Mouse (Mus musculus) limb, embryonic 10.5 days (tissue): ENCODE results near the gene Med29. TPM values are rescaled to one million over a fixed set of nuclear protein-coding genes. Genes with fewer than 3 reads are reported as not detected.
"Not testable (repeated sequence)": the region's sequence is repeated elsewhere in the genome, so short reads cannot be mapped to it uniquely, and the experiment has no call there.

Experiments used
- DNase-seq: peaks from one replicate; pipeline ENCODE4 v3.0.0-alpha.2; 2017; ENCODE audit warnings: low spot score
- H3K27ac ChIP-seq: fragments of 300-500 bp; sonication (generic); 2 replicates; pipeline ENCODE4 v1.5.1; 2016; ENCODE audit warnings: mild to moderate bottlenecking
- H3K27me3 ChIP-seq: fragments of 300-500 bp; sonication (generic); 2 replicates; pipeline ENCODE4 v1.6.1; 2016; ENCODE audit warnings: low read depth, mild to moderate bottlenecking; ENCODE audit not compliant: poor library complexity, severe bottlenecking
- H3K36me3 ChIP-seq: fragments of 300-500 bp; sonication (generic); 2 replicates; pipeline ENCODE4 v1.6.1; 2016; ENCODE audit warnings: mild to moderate bottlenecking, moderate library complexity
- H3K4me1 ChIP-seq: fragments of 300-500 bp; sonication (generic); 2 replicates; pipeline ENCODE4 v1.6.1; 2016
- H3K4me3 ChIP-seq: fragments of 300-500 bp; sonication (generic); 2 replicates; pipeline ENCODE4 v1.5.1; 2016; ENCODE audit warnings: mild to moderate bottlenecking, moderate library complexity
- H3K9me3 ChIP-seq: fragments of 300-500 bp; sonication (generic); replicated peaks from 2 replicates; pipeline ENCODE4 v1.6.1; 2016; ENCODE audit warnings: mild to moderate bottlenecking
- WGBS: fragments of 180-500 bp; shearing (Covaris S2); methylation state at CpG from one replicate; pipeline ENCODE4 v1.1.7; 2016; 5-methylcytosine and 5-hydroxymethylcytosine counted together
- polyA plus RNA-seq: library from polyadenylated mRNA; unstranded; fragments of >200 nt; fragmentation: Nextera tagmentation; extraction: Ambion mirVana; gene quantifications from 2 replicates; pipeline ENCODE4 v1.2.1, GENCODE M21; 2016

The Med29 gene
- polyA plus RNA-seq, 1 experiment from 2014 or later, result 65.1 TPM

DNA sequence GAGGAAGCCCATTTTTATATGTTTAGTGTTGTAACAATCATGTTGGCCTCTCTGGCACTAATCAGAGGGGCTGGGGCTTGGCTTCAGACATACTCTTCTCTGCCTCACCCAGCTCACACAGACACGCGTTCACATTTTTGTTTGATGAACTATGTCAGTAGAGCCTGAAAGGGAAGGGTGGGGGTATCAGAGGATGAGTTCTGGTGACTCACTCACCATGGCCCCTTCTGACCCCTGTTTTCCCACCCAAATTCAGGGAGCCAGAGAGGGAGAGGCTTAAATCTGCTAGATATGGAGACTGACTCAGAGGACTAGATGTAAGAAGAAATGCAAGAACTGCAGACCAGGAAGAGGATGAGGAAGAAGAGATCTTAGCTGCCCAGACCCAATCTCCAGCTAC, 26.9 kb upstream of the Med29 start:
- H3K27me3 ChIP-seq, result no peaks in the 10 kb centered on the region
- no peak for DNase-seq
- H3K4me1 ChIP-seq, result no peaks in the 10 kb centered on the region
- peaks cover 99% of the 10 kb centered on the region for H3K36me3 ChIP-seq
- H3K27ac ChIP-seq, result no peak overlapping the region
- H3K4me3 ChIP-seq, result no peak overlapping the region
- WGBS, result 100% methylated on average over 2 of the region's 2 CpGs
- no peaks in the 10 kb centered on the region for H3K9me3 ChIP-seq

DNA sequence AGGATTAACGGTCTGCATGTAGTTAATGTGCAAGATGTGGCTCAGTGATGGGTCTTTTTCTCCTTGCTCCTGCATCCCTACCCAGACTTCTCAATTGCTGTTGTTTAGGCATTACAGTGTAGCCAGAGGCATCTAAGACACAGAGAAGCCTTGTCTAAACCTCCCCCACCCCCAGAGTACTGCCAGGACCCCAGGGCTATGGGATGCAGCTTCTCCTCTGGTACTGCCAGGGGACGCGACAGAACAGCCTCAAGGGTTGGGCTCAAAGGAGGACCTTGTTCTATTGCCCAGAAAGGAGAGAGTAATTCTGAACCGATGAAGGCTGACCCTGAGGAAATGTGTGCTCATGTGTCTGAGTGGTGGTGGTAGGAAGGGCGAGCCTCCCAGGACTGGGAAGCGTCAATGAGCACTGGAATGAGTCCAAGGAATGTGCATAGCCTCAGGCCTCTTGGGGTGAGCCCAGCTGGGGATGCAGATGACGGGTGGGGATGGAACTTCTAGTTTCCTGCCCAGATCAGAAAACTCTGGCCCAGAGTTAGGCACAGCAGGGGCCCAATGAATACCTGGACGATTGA, 25.7 kb upstream of the Med29 start:
- H3K27me3 ChIP-seq, result no peaks in the 10 kb centered on the region
- H3K4me3 ChIP-seq, result no peak overlapping the region
- no peaks in the 10 kb centered on the region for H3K4me1 ChIP-seq
- WGBS, result 90% methylated on average over 8 of the region's 8 CpGs
- H3K36me3 ChIP-seq, result peaks cover 99% of the 10 kb centered on the region
- no peak for DNase-seq
- no peak overlapping the region for H3K27ac ChIP-seq
- no peaks in the 10 kb centered on the region for H3K9me3 ChIP-seq

DNA sequence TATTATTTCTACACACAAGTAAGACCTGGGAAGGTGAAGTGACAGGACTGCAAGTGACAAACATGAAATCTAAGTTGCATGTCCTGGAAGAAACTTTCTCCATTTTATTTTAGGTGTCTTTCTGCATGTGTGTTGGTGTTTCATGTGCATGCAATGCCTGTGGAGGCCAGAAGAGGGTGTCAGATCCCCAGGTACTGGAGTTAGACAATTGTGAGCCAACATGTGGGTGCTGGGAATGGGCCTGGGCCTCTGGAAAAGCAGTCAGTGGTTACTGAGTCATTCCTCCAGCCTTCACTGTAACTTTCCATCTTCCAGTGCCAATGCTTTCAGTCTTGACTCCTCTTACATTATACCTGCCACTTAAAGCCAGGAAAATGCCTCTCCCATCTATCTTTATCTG, 24.9 kb upstream of the Med29 start:
- no peak for DNase-seq
- H3K27me3 ChIP-seq, result no peaks in the 10 kb centered on the region
- H3K27ac ChIP-seq, result no peak overlapping the region
- no peaks in the 10 kb centered on the region for H3K4me1 ChIP-seq
- peaks cover 99% of the 10 kb centered on the region for H3K36me3 ChIP-seq
- no peak overlapping the region for H3K4me3 ChIP-seq
- H3K9me3 ChIP-seq, result no peaks in the 10 kb centered on the region

DNA sequence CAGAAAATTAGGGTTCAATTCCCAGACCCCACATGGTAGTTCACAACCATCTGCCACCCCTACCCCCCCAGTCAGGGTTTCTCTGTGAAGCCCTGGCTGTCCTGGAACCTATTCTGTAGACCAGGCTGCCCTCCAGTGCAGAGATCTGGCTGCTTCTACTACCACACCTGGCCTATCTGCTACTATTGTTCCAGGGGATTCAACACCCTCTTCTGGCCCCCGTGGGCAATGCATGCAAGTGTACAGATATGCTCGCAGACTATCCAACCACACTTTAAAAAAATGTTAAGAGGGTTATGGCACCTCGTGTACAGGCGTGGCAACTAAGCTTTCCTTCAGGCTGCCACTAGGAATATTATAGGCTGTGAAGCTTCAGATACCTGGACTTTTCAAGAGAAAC, 20.3 kb upstream of the Med29 start:
- Histone ChIP-seq H3K9me3 (no peaks in the 10 kb centered on the region), H3K27me3 (no peaks in the 10 kb centered on the region), H3K27ac (no peak overlapping the region), H3K36me3 (peaks cover 97% of the 10 kb centered on the region), H3K4me3 (no peak overlapping the region), H3K4me1 (no peaks in the 10 kb centered on the region)
- 92% methylated on average over 4 of the region's 4 CpGs for whole genome bisulfite sequencing
- DNase-seq, result no peak

DNA sequence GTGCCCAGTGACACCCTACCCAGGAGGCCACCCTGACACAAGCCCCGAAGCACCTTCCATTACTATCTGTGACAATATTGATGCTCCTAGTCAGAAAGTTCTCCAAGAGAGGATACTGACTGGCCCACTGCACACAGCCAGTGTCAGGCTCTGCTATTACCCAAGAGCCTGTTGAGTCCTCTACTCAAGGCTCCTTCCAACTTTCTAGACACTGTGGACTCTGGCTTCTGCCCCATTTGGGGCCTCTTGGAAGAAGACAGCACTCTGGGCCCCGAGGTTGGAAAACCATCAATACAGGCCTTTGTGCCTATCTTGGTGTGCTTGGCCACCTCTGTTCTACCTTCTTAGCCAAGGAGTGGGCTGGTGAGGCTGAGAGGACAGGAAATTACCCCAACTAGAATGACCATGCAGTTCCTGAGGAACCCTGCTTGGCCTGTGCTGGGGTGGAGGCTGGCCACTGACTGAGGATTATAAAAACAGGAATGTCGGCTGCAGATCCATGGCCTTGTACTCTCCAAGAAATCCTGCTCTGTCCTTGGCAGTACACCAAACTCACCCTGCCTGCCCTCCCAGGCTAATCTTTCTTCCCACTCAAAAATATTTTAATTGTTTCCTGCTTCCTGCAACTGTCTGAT, 18.4 kb upstream of the Med29 start:
- no peak overlapping the region for H3K4me3 ChIP-seq
- no peaks in the 10 kb centered on the region for H3K9me3 ChIP-seq
- no peak for DNase-seq
- H3K36me3 ChIP-seq, result peaks cover 97% of the 10 kb centered on the region
- H3K4me1 ChIP-seq, result no peaks in the 10 kb centered on the region
- WGBS, result 92% methylated on average over 3 of the region's 3 CpGs
- H3K27me3 ChIP-seq, result no peaks in the 10 kb centered on the region
- no peak overlapping the region for H3K27ac ChIP-seq

DNA sequence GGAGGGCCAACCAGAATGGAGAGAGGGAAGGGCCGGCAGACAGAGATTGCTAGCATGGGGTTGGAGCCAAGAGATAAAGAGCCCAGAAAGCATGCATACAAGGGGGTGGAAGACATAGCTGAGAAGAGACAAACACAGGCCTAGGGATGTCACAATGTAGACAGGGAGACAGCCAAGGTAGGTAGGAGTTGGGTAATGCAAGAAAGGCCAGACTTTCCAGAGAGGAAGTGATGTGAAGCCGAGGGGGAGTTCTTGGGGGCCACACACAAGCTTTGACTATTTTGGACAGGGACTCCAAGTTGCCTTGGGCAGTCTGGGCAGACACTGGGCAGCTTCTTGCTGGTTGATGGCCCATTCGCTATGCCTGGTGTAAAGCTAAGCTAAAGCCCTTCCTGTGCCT, 9.4 kb upstream of the Med29 start:
- H3K36me3 ChIP-seq, result peaks cover 98% of the 10 kb centered on the region
- 81% methylated on average over 3 of the region's 3 CpGs for WGBS
- no peaks in the 10 kb centered on the region for H3K4me1 ChIP-seq
- no peaks in the 10 kb centered on the region for H3K27me3 ChIP-seq
- H3K27ac ChIP-seq, result no peak overlapping the region
- no peaks in the 10 kb centered on the region for H3K9me3 ChIP-seq
- no peak overlapping the region for H3K4me3 ChIP-seq
- no peak for DNase-seq

DNA sequence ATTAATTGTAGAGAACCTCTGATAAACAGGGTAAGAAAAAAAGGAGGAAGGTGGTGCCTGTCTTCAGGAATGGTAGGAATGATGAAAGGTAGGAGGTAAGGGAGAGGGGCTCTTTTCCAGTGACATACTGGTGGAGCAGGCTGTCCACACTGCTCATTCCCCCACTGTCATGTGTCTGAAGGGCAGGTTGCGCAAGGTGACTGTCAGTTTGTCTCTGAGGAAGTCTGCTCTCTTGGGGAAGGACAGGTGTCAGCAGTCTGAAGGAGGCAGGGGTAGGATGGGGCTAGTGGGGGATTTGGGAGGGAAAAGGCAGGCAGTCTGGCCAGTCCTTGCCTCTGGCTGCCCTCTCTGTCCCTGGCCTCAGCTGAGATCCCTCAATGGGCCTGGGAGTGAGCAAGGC, 8.5 kb upstream of the Med29 start:
- H3K4me3 ChIP-seq, result no peak overlapping the region
- 87% methylated on average over 1 of the region's 1 CpGs for WGBS
- no peak for DNase-seq

DNA sequence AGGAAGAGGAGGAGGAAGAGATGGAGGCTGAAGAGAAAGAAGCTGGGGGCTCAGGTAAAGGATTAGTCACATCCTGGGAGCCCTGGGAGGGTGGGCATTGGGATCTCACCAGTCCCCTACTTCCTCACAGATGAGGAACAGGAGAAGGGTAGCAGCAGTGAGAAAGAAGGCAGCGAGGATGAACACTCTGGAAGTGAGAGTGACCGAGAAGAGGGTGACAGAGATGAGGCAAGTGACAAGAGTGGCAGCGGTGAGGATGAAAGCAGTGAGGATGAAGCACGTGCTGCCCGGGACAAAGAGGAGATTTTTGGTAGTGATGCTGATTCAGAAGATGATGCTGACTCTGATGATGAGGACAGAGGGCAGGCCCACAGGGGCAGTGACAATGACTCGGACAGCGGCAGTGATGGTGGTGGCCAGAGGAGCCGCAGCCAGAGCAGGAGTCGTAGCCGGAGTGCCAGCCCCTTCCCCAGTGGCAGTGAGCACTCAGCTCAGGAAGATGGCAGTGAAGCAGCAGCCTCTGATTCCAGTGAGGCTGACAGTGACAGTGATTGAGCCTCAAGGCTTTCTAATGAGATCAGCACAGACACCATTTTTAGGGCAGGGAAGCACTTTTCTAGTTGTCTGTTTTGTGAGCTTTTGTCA, 6.3 kb upstream of the Med29 start:
- H3K36me3 ChIP-seq, result peaks cover 94% of the 10 kb centered on the region
- DNase-seq, result no peak
- H3K4me1 ChIP-seq, result peaks cover 2% of the 10 kb centered on the region
- H3K9me3 ChIP-seq, result no peaks in the 10 kb centered on the region
- H3K4me3 ChIP-seq, result no peak overlapping the region
- no peaks in the 10 kb centered on the region for H3K27me3 ChIP-seq
- WGBS, result 90% methylated on average over 10 of the region's 10 CpGs
- H3K27ac ChIP-seq, result no peak overlapping the region

More for the DNA sequence above, 8.5 kb upstream of the Med29 start:
- Histone ChIP-seq H3K36me3 (peaks cover 98% of the 10 kb centered on the region), H3K27me3 (no peaks in the 10 kb centered on the region), H3K27ac (no peak overlapping the region), H3K9me3 (no peaks in the 10 kb centered on the region), H3K4me1 (no peaks in the 10 kb centered on the region)

DNA sequence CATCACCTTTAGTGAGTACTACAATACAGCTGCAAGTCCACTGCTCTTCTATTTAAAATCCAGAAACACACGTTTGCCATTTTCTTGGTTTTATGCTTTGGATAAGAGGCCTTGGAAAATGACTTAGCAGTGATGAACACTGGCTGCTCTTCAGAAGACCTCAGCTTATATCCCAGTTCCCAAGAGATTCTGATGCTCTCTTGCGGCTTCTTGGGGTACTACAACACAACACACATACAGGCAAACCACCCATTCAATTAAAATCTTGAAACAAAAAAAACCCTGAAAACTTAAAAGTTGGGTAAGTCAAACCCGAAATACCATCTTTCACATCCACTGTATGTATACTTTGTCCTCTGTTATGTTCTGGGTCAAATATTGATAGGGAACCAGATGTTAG, 5.5 kb upstream of the Med29 start:
- Histone ChIP-seq H3K4me1 (peaks cover 10% of the 10 kb centered on the region), H3K4me3 (no peak overlapping the region), H3K36me3 (peaks cover 86% of the 10 kb centered on the region), H3K9me3 (no peaks in the 10 kb centered on the region), H3K27ac (no peak overlapping the region), H3K27me3 (no peaks in the 10 kb centered on the region)
- no peak for DNase-seq
- 72% methylated on average over 3 of the region's 3 CpGs for WGBS

DNA sequence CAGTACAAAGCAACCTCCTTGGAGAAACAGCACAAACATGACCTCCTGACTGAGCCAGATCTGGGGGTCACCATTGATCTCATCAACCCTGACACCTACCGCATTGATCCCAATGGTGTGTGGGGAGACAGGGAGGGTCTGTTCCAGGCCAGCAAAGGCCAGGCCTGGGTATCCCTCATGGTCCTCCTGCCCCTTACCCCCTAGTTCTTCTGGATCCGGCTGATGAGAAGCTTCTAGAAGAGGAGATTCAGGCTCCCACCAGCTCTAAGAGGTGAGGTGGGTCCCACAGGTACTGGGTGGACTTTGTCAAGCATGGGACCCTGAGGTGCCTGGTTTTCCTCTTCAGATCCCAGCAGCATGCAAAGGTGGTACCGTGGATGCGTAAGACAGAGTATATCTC, 2.9 kb upstream of the Med29 start:
- Histone ChIP-seq H3K4me3 (no peak overlapping the region), H3K27ac (no peak overlapping the region), H3K4me1 (peaks cover 17% of the 10 kb centered on the region), H3K27me3 (no peaks in the 10 kb centered on the region), H3K36me3 (peaks cover 65% of the 10 kb centered on the region), H3K9me3 (no peaks in the 10 kb centered on the region)
- WGBS, result 94% methylated on average over 4 of the region's 4 CpGs
- DNase-seq, result no peak

DNA sequence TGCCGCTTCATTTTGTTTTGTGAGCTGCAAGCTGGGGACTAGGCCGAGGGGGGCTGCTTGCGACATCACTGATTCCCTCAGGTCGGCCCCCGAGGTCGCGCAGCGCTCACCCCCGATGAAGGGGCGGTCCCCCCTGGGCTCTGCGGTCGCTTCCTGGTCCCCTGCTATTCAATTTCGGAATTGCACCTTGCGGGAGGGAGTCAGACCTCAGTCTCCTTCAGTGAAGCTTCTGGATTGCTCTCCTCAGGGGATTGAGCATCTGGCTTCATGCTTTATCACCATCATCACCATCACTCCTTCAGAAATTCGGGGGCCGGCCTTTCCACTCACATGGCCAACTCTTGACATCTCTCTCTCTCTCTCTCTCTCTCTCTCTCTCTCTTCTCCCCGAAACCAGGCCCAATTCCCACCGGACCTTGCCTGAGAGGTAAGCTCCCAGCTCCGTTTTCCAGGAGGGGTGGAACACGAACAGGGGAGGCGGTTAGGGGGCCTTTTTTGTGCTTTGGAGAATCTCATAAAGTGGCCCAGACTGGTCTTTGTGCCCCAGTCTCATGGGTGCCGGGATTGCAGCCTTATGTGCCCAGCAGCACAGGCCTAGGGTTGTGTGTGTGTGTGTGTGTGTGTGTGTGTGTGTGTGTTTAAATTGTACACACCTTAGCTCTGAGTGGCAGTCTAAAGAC, 904 bp upstream of the Med29 start:
- Histone ChIP-seq H3K4me3 (peak overlapping the region; percentile 97), H3K9me3 (no peaks in the 10 kb centered on the region), H3K36me3 (peaks cover 65% of the 10 kb centered on the region), H3K27me3 (no peaks in the 10 kb centered on the region), H3K4me1 (peaks cover 17% of the 10 kb centered on the region), H3K27ac (peak overlapping the region; percentile 86)
- WGBS, result 5% methylated on average over 22 of the region's 22 CpGs
- no peak for DNase-seq

DNA sequence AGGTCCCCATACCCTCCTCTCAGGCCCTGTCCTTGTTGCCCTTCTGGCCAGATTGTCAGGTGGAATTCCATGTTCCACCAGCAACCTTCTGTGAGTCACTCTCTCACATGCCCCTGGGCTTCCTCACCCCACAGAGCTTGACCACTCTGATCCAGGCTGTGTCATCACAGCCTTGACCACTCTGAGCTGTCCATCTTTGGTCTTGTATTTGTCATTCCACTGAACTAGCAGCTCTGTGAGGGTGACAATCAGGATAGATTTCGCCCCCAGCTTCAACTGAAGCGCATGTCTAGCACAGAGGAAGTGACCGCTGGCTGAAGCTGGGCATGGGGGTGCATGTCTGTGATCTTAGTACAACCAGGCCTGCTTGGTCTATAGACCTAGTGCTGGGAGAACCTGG, 2.2 kb downstream of the Med29 start:
- no peaks in the 10 kb centered on the region for H3K9me3 ChIP-seq
- 98% methylated on average over 3 of the region's 3 CpGs for WGBS
- peaks cover 65% of the 10 kb centered on the region for H3K36me3 ChIP-seq
- no peak for DNase-seq
- H3K4me3 ChIP-seq, result no peak overlapping the region
- peaks cover 27% of the 10 kb centered on the region for H3K4me1 ChIP-seq
- no peaks in the 10 kb centered on the region for H3K27me3 ChIP-seq
- no peak overlapping the region for H3K27ac ChIP-seq

DNA sequence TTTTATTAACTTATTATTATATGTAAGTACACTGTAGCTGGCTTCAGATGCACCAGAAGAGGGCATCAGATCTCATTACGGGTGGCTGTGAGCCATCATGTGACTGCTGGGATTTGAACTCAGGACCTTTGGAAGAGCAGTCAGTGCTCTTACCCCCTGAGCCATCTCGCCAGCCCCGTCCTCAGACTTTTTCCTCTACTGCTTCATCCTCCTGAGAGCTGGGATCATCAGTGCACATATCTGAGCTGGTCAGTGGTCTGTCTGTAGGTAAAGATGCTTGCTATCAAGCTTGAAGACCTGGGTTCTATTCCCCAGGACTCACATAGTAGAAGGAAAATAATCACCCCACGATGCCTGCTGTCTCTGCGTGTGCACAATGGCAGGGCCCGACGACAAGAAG, 5.1 kb downstream of the Med29 start:
- not testable (repeated sequence) for H3K27ac ChIP-seq, DNase-seq, H3K4me3 ChIP-seq, H3K27me3 ChIP-seq, H3K9me3 ChIP-seq
- 91% methylated on average over 7 of the region's 7 CpGs for WGBS
- H3K36me3 ChIP-seq, result peaks cover 58% of the 10 kb centered on the region
- peaks cover 30% of the 10 kb centered on the region for H3K4me1 ChIP-seq
